Mouse (Mus musculus) spleen, adult 18-20 months (tissue): ENCODE data around the gene Cbr3.

Experiments used
- DNase-seq, 2 experiments: peaks; one replicate each; pipeline ENCODE4 v3.0.0; 2022; ENCODE audit warnings: mixed read lengths in 2 of 2

Cbr3 gene

GRCm38 (mm10) chr16:93712189-93712885 is 29.3 kb downstream of the Cbr3 start:
- no peak for DNase-seq

GRCm38 (mm10) chr16:93712966-93713365 is 30.0 kb downstream of the Cbr3 start:
- no peak for DNase-seq

- DNase-seq = no peak
These were observed 31.4 kb downstream of the Cbr3 start for GRCm38 (mm10) chr16:93714426-93714825.

- no peak for DNase-seq
These were observed 32.8 kb downstream of the Cbr3 start for GRCm38 (mm10) chr16:93715826-93716225.

- DNase-seq = no peak
These were observed 34.3 kb downstream of the Cbr3 start for GRCm38 (mm10) chr16:93717299-93717703.

- no peak for DNase-seq
These were observed 38.8 kb downstream of the Cbr3 start for GRCm38 (mm10) chr16:93721771-93722170.

- no peak for DNase-seq
These were observed 39.5 kb downstream of the Cbr3 start for GRCm38 (mm10) chr16:93722476-93722875.

- no peak for DNase-seq
These were observed 42.6 kb downstream of the Cbr3 start for GRCm38 (mm10) chr16:93725417-93726144.

- no peak for DNase-seq
These were observed 43.2 kb downstream of the Cbr3 start for GRCm38 (mm10) chr16:93726186-93726585.

- DNase-seq = no peak
These were observed 45.7 kb downstream of the Cbr3 start for GRCm38 (mm10) chr16:93728676-93729075.

GRCm38 (mm10) chr16:93729801-93730721 is 47.0 kb downstream of the Cbr3 start:
- DNase-seq = no peak

- DNase-seq = no peak
These were observed 48.3 kb downstream of the Cbr3 start for GRCm38 (mm10) chr16:93731310-93731709.

GRCm38 (mm10) chr16:93732875-93733569 is 50.0 kb downstream of the Cbr3 start:
- DNase-seq = no peak

- DNase-seq = no peak
These were observed 56.2 kb downstream of the Cbr3 start for GRCm38 (mm10) chr16:93739251-93739650.
